Mouse (Mus musculus): Measurements from ENCODE around the gene Olfr78. TPM values are rescaled to one million over a fixed set of nuclear protein-coding genes. Genes with fewer than 3 reads are reported as not detected.

The Olfr78 gene
- total RNA-seq (2017), result 0.12 TPM in 1 of 2 replicates, not detected in the other

- ATAC-seq (ENCODE audit: extremely low read depth, insufficient number of reproducible peaks, low FRiP score, poor library complexity, severe bottlenecking), result no peak
These were observed at the start of gene Olfr78, which contains the start of gene Olfr560 for GRCm38 (mm10) chr7:102759266-102759665. TSS of gene Olfr78 (minus strand) at chr7:102759471. TSS of gene Olfr560 (minus strand) at chr7:102759366.

- ATAC-seq (ENCODE audit: extremely low read depth, insufficient number of reproducible peaks, low FRiP score, poor library complexity, severe bottlenecking), result no peak
These were observed 43.9 kb upstream of the Olfr78 start, which contains the start of gene Olfr564 for GRCm38 (mm10) chr7:102803180-102803579. TSS of gene Olfr564 (plus strand) at chr7:102803480.

- no peak for ATAC-seq (ENCODE audit: extremely low read depth, insufficient number of reproducible peaks, low FRiP score, poor library complexity, severe bottlenecking)
These were observed 11.7 kb upstream of the Olfr78 start, which contains the start of gene Olfr561 for GRCm38 (mm10) chr7:102770921-102771320. TSS of gene Olfr561 (plus strand) at chr7:102771221.

- no peak for ATAC-seq (ENCODE audit: extremely low read depth, insufficient number of reproducible peaks, low FRiP score, poor library complexity, severe bottlenecking)
These were observed 7.2 kb downstream of the Olfr78 start for GRCm38 (mm10) chr7:102752086-102752485.

- ATAC-seq (ENCODE audit: extremely low read depth, insufficient number of reproducible peaks, low FRiP score, poor library complexity, severe bottlenecking), result no peak
These were observed 21.6 kb downstream of the Olfr78 start for GRCm38 (mm10) chr7:102737705-102738104.

- no peak for ATAC-seq (ENCODE audit: extremely low read depth, insufficient number of reproducible peaks, low FRiP score, poor library complexity, severe bottlenecking)
These were observed 25.5 kb downstream of the Olfr78 start for GRCm38 (mm10) chr7:102733793-102734192.

- ATAC-seq (ENCODE audit: extremely low read depth, insufficient number of reproducible peaks, low FRiP score, poor library complexity, severe bottlenecking), result no peak
These were observed 31.9 kb downstream of the Olfr78 start, which contains the start of gene Olfr559 for GRCm38 (mm10) chr7:102727391-102727790. TSS of gene Olfr559 (minus strand) at chr7:102727491.

GRCm38 (mm10) chr7:102718970-102719369 is 40.3 kb downstream of the Olfr78 start, which contains the start of gene Olfr33:
TSS of gene Olfr33 (minus strand) at chr7:102719070.
- no peak for ATAC-seq (ENCODE audit: extremely low read depth, insufficient number of reproducible peaks, low FRiP score, poor library complexity, severe bottlenecking)

GRCm38 (mm10) chr7:102701915-102702314 is 57.4 kb downstream of the Olfr78 start, which contains the start of gene Olfr558:
TSS of gene Olfr558 (plus strand) at chr7:102702215.
- no peak for ATAC-seq (ENCODE audit: extremely low read depth, insufficient number of reproducible peaks, low FRiP score, poor library complexity, severe bottlenecking)

- ATAC-seq (ENCODE audit: extremely low read depth, insufficient number of reproducible peaks, low FRiP score, poor library complexity, severe bottlenecking), result no peak
These were observed 60.8 kb downstream of the Olfr78 start for GRCm38 (mm10) chr7:102698461-102698860.

- ATAC-seq (ENCODE audit: extremely low read depth, insufficient number of reproducible peaks, low FRiP score, poor library complexity, severe bottlenecking), result peak; percentile 55; the same call in 1 of the 2 replicates
These were observed 63.7 kb downstream of the Olfr78 start, which contains the start of gene Olfr557 for GRCm38 (mm10) chr7:102695358-102696125. TSS of gene Olfr557 (plus strand) at chr7:102695910.

Other genes with a start within 250 kb of the Olfr78 start
- gene Olfr547, start 224.7 kb downstream of the Olfr78 start, total RNA-seq (2017), result not detected in 2 replicates
- gene Olfr548-ps1, start 218.6 kb downstream of the Olfr78 start, total RNA-seq (2017), result not detected in 2 replicates
- not detected in 2 replicates for gene Olfr549, start 209.6 kb downstream of the Olfr78 start, total RNA-seq (2017)
- gene Trim21, start 194.0 kb downstream of the Olfr78 start, total RNA-seq (2017), result 48.9 and 65.3 TPM in 2 replicates
- gene Olfr550, start 188.0 kb downstream of the Olfr78 start, total RNA-seq (2017), result 0.12 TPM in 1 of 2 replicates, not detected in the other
- not detected in 2 replicates for gene Olfr551, start 167.6 kb downstream of the Olfr78 start, total RNA-seq (2017)
- not detected in 2 replicates for gene Olfr552, start 161.7 kb downstream of the Olfr78 start, total RNA-seq (2017)
- not detected in 2 replicates for gene Olfr553, start 141.3 kb downstream of the Olfr78 start, total RNA-seq (2017)
- gene Olfr554, start 121.0 kb downstream of the Olfr78 start, total RNA-seq (2017), result 0.47 TPM in 1 of 2 replicates, not detected in the other
- gene Olfr555, start 100.6 kb downstream of the Olfr78 start, total RNA-seq (2017), result not detected in 2 replicates
- not detected in 2 replicates for gene Olfr556, start 94.6 kb downstream of the Olfr78 start, total RNA-seq (2017)
- gene Trim68, start 72.1 kb downstream of the Olfr78 start, total RNA-seq (2017), result 10.6 and 12.5 TPM in 2 replicates
- not detected in 2 replicates for gene Olfr557, start 63.6 kb downstream of the Olfr78 start, total RNA-seq (2017)
- gene Olfr558, start 57.3 kb downstream of the Olfr78 start, total RNA-seq (2017), result not detected in 2 replicates
- gene Olfr33, start 40.4 kb downstream of the Olfr78 start, total RNA-seq (2017), result not detected in 2 replicates
- gene Olfr559, start 32.0 kb downstream of the Olfr78 start, total RNA-seq (2017), result not detected in 2 replicates
- 0.37 TPM in 1 of 2 replicates, not detected in the other for gene Olfr560, start 105 bp downstream of the Olfr78 start, total RNA-seq (2017)
- not detected in 2 replicates for gene Olfr561, start 11.8 kb upstream of the Olfr78 start, total RNA-seq (2017)
- gene Olfr564, start 44.0 kb upstream of the Olfr78 start, total RNA-seq (2017), result not detected in 2 replicates
- not detected in 2 replicates for gene Olfr566, start 99.3 kb upstream of the Olfr78 start, total RNA-seq (2017)
- not detected in 2 replicates for gene Olfr568, start 117.7 kb upstream of the Olfr78 start, total RNA-seq (2017)
- not detected in 2 replicates for gene Olfr569, start 131.4 kb upstream of the Olfr78 start, total RNA-seq (2017)
- gene Olfr570, start 135.1 kb upstream of the Olfr78 start, total RNA-seq (2017), result not detected in 2 replicates
- not detected in 2 replicates for gene Olfr571, start 158.1 kb upstream of the Olfr78 start, total RNA-seq (2017)
- gene Olfr572, start 164.9 kb upstream of the Olfr78 start, total RNA-seq (2017), result not detected in 2 replicates
- gene Olfr573-ps1, start 183.1 kb upstream of the Olfr78 start, total RNA-seq (2017), result not detected in 2 replicates
- not detected in 2 replicates for gene Olfr574, start 189.0 kb upstream of the Olfr78 start, total RNA-seq (2017)
- gene Olfr575, start 199.3 kb upstream of the Olfr78 start, total RNA-seq (2017), result not detected in 2 replicates
- not detected in 2 replicates for gene Olfr576, start 203.2 kb upstream of the Olfr78 start, total RNA-seq (2017)
- gene Olfr577, start 216.5 kb upstream of the Olfr78 start, total RNA-seq (2017), result not detected in 2 replicates
- gene Olfr578, start 229.9 kb upstream of the Olfr78 start, total RNA-seq (2017), result not detected in 2 replicates

All from neutrophil, adult 5-6 weeks (primary cell).